Mouse (Mus musculus) telencephalon, adult 2 months (tissue): ENCODE measurements around the gene 4930503B20Rik.

Experiments used
- DNase-seq: peaks from one replicate; pipeline ENCODE4 v3.0.0-alpha.2; 2011; ENCODE audit warnings: low read depth, low spot score

Gene 4930503B20Rik

DNA sequence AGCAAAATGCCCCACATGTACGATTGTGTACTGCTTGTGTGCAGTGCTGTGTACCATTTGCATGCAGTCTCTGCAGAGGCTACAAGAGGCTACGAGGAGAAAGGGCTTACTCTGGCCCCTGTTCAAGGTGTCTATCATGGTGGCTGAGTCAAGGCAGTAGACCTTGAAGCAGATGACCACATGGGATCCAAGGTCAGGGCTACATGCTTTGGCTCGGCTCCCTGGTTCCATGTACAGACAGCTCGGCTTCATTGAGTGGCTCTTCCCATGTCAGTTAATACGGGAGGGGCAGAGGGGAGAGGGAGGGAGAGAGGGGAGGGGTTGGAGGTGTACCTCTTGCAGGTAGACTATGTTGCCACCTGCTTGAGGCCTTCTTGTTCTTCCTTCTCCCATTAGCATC is 1.3 kb upstream of the 4930503B20Rik start:
- DNase-seq: no peak

DNA sequence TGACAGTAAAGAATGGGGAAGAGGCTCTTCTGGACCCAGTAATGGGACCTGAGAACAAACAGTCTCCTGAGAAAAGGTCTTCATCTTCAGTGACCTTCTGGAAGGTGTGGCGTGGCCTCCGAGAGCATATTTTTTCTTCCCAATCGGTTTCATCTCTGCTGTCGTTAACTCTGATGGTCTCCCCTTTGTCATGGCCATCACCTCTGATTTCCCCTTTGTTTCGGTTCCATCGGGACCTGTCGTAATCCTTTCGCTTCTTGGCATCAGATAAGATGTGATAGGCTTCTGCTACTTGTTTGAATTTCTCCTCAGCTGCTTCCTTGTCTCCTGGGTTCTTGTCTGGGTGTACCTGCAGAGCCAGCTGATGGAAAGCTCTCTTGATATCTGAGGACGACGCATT is 401 bp downstream of the 4930503B20Rik start:
- DNase-seq: no peak

DNA sequence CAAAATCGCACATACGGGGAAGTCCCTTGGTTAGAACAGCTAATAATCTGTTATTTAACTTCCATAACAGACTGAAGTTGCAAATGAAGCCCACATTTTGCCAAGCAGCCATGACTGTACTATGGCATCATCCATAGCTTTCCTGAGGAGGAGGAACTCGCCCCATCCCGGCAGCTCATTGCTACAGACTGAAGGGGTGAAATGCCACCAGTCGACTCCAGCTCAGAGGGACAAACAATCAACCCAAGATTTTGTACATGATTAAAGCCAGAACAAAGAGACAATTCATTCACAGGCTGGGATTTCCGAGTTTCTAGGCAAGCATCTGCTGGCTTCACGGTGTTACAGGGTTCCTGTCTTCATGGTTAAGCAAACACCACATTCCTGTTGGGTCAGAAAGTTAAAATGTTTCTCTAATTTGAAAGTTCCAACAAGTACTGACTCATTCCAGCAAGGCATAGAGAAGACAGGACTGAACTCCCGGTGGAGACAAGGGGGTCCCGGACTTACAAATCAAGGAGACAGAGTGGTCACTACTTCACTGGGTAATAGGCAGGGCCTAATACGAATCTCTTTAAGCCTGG is 1.7 kb downstream of the 4930503B20Rik start:
- DNase-seq: no peak

DNA sequence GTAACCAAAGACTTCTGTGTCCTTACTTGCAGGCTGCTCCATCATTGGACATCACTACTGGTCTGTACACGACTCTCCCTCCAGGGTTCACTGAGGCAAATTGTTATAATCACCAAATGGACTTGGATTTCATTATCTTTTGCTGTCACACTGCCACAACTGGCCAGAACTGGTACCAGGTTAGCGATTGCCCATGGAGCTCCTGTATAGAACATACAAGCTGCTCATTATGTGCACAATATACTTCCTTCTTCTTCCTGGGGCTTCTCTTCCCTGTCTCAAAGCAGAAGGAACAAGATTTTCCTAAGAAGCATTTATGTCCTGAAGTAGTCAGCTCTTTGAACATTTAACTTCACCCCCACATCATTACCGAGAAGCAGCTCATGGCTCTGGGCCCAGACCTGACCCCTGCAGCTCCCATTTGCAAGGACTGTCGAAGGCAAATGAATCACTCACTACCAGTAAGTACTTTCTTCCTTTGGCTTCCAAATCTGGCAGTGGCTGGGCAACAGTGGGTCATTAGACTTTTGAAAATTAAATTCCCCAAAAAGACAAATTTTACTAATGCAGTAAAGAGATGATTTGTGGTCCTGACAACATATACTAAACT is 9.2 kb downstream of the 4930503B20Rik start:
- no peak for DNase-seq

DNA sequence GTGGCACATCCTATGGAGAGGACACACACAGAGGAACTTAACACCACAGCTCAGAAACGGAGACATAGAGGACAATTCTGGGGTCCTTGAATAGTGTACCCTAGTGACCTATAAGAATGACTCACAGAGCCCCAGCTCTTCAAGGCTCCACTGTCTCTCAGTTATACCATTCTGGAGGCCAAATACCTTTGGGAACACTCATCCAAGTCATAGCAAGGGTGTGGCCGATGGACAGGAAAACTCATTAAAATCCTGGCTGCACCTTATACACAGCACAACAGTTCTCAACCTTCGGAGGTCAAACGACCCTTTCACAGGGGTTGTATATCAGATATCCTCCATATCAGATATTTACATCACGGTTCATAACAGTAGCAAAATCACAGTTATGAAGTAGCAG is 18.6 kb downstream of the 4930503B20Rik start:
- no peak for DNase-seq

DNA sequence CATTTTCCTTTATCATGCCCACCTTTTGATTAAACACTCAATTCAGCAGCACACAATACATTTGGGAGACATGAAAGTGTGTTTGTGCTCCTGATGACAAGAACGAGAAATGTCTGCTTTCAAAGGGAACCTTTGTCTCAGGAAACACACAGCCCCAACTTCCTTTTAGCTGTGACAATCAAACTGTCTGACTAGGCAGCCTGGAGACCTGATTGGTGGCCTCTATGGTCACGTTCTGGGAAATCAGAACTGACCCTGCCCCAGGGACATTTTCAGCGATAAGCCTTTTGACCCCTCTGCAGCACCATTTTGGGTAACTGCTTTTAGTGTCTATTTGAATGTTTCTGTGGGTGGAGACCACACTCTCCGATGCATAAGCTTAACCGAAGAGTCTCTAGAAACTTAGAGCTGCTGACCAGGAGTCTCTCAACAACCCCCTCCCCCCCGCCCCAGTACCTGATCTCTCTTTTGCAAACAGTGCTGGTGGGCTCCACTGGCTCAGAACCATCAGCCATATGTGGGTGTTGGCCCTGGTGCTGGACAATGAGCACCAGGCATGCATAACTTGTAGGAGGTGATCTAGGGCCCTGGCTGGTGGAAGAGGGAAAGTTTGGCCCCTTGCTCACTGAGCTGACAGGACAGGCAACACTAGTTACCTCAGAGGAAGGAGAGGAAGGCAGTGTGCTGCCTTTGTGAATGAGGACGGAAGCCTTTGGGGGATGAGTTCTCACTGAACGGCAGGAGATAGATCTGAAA is 22.7 kb downstream of the 4930503B20Rik start:
- DNase-seq: no peak

DNA sequence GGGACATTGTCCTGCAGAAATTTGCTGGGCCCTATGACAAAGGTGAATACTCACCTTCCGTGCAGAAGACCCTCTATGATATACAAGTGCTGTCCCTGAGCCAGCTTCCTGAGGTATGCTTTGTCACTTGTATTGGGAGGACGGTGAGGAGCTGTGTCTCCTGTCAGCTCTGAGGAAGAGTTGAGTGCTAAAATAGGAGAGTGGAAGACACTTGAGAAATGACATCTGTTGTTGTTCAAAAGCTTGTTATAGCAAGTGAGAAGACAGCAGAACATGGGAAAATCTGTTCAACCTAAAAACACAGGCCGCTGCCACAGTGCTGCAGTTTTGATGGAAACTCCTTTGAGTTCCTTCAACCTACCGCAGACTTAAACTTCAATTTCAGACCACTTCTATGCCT is 25.4 kb downstream of the 4930503B20Rik start:
- peak; percentile 82 for DNase-seq

DNA sequence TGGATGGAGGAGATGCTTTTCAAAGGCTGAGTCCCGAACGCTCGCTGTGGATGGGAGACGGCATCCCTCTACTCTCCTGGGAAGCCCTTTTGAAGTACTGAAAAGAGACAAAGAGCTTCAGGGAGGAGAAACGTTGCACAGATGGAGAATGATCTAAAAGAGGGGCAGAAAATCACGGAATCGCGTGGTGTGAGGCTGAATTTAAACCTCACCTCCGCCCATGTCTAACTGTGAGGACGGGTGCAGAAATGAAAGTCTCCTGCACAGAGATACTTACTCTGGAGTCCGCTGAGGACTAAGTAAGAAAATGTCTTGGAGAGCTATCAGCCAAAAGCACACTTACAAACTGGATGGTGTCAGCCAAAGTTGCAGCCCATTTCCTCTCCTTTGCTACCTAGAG is 29.2 kb downstream of the 4930503B20Rik start:
- peak; percentile 85 for DNase-seq

DNA sequence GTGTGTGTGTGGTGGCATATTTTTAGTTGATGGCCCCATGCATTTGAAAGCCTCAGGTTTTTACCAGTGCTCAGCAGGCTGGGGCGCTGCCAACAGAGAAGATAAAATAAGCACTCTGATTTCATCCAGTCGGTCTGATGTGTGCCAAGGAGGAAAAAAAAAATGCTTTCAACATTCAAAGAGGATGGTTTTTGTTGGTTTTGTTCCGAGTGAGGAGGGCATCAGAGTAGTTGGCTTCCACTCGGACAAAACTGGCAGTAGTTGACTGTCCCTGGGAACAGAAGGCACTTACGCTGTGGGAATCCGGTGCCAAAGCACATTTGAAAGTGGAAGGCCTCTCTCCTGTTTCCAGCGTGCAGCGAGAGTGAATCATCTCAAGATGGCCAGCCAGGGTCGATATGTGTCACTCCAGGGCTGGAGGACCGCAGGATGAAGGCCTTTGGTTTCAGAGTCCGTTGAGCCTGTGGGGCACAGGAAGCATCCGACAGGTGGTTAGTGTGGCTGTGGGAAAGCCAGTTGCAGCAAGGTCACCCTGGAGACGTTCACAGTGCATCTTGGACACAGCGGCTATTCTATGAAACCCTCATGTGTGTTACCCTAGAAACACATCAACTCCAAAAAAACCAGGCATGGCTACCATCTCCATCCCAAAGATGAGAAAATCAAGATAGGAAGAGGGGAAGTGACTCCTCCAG is 30.4 kb downstream of the 4930503B20Rik start:
- peak; percentile 96 for DNase-seq

DNA sequence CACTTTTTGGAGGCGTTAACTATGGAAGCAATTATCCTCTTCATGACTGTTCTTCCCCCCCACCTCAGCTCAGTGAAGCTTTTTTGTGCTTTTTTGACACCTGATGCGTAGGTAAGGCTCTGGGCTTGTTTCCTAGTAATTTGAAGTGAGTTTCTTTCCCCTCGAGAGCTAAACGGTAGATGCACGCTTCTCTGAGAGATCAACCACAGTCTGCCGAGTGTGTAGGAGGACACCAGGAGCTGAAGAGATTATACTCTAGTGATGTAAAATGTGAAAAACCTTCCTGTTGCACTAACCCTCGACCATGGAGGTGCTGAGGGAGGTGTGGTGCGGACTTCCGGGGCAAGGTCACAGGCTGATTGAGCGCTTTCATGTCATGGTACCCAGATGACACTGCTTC is 31.0 kb downstream of the 4930503B20Rik start:
- DNase-seq: peak; percentile 86

DNA sequence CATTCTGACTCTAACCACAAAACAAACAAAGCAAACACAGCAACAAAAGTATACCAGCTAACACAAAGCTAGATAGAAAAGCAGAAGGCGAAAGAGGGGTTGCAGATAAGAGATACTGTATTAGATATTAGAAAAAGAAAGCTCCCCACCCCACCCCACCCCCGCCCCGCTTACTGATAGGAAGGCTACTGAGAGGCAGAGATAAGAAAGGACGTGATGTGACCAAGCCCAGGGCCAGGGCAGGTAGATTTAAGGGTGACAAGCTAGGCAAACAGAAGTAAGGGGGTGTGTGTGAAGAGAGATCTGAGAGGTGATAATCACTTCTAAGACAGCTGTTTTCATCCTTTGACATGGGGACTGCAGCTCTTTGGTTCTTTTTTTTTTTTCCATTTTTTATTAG is 32.8 kb downstream of the 4930503B20Rik start:
- no peak for DNase-seq

DNA sequence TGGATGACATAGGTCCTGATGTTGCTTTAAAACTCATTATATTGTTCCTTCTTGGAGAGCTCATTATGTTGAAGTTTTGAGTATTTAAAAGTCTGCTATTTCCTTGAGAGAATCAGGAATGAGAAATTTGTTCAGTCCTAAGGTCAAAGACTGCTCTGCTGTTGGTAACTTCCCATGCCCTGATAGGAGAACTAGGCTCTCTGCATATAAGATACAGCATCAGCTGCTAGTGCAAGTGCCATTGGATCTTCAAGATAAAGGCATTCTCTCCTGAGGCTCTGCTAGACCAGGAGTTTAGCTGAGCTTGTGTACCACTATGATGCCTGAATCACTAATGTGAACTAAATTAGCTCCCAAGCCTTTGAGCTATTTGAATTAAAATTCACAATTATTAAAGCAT is 33.2 kb downstream of the 4930503B20Rik start:
- DNase-seq: no peak

DNA sequence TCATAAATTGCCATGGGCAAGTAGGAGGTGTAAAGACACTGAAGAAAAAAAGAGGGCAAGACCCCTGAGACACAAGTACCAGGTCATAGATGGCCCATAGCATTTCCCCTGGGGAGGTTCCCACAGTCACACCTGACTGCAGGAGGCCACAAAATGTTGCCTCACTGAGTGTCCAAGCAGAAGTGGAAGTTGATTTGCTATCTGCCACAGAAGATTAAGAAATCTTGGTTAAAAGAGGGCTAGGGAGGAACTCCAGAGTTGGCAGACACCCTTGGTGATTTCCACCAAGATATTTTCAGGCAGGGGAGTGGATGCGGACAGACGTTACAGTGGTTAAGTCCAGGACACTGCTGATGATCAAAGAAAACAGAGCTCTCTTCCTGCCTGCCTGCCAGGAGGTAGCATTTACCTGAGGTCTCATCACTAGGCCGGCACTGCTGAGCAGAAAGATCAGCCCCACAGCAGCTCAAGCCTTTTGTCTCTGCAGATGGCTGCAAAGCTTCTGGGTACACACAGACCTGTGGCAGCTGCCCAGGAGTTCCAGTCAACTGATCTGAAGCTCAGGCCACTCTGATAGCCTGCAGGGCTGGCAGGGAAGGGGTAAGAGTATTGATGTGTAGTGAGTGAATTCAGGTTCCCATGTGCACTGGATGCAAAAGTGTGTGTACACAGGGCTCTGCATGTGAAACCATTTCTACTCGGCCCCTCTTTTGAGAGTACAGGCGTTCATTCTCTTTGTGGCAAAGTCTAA is 34.4 kb downstream of the 4930503B20Rik start:
- no peak for DNase-seq

DNA sequence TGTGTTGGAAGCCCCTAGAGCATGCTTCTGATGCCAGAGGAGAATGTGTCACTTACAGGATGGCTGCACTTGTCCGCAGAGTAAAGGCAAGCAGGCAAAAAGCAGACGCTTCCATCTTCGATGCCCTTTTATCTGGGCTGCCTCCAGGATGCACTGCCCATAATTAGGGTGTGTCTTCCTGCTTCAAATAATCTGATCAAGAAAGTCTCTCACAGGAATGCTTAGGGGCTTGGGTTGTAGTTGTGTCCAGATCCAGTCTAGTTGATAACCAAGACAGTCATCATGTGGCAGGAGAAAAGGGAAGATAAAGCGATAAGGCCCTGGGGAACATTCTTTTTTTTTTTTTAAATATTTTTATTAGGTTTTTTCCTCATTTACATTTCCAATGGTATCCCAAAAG is 35.6 kb downstream of the 4930503B20Rik start, which contains the start of gene Dnase2b:
TSS of gene Dnase2b (minus strand) at position 101 of the 400 bp plus-strand sequence.
- DNase-seq: no peak

DNA sequence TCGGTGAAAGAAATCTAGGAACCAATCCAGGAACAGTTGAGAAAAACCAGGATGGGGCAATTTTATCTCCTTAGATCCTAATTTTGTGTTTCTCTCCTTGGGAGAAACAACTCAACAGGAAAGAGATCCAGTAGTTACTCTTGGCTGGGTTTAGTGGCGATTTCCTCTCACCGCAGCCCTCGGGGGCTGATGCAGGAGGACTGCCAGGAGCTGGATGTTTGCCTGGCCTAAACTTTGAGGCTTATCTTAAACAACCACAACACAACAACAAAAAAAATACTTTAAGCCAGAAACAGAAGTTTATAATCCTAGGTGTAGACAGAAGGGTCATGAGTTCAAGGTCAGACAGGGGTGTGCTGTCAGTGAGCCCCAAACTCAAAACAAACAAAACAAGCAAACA is 39.3 kb downstream of the 4930503B20Rik start:
- DNase-seq: no peak

DNA sequence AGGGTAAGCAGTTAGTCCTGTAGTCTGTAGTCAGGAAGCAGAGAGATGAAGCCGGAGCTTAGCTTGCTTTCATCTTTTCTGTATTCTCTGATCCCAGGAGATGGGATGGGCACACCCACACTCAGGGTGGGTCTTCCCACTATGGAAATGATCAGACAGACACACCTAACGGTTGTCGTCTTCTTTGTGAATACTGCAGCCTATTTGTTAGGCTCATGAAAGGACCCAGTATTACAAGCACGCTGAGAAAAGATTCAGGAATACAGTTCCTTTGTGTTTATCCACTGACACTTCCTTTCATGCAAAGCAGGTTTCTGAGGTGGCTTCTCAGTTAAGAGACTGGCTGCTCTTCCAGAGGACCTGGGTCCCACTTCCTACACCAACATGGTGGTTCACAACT is 39.9 kb downstream of the 4930503B20Rik start:
- DNase-seq: no peak

DNA sequence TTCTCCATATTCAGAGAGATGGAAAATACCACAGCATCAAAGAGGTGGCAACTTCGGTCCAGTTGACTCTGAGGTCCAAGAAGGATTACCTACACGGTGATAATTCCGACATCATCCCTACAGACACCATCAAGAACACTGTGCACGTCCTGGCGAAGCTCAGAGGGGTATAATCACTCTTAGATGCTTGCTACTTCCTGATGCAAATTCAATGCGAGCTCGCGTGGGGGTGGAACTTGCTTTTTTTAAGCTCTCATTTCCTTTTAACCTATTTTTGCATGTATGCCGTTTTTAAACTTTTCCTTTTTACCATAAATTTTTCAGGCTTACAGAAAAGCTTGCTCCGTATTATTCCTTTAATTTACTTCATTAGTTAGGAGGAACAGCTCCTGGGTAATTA is 40.8 kb downstream of the 4930503B20Rik start:
- DNase-seq: peak; percentile 74

DNA sequence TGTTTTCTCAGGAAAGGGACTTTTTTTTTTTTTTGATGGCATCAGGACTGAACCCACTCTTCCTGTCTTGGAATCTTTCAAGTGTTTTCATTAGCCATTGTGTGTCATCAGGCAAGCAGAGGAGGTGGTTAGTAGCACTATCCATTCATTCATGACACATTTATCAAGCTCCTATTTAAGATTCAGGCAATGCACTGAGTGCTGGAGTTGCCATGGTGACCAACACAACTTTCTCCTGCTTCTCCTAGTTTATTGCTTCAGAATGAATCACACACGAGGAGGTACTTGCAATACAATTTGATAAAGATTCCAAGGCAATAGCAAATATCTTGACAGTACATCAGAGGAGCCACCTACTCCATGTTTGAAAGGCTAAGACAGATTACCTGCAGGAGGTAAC is 43.7 kb downstream of the 4930503B20Rik start:
- DNase-seq: peak; percentile 91

DNA sequence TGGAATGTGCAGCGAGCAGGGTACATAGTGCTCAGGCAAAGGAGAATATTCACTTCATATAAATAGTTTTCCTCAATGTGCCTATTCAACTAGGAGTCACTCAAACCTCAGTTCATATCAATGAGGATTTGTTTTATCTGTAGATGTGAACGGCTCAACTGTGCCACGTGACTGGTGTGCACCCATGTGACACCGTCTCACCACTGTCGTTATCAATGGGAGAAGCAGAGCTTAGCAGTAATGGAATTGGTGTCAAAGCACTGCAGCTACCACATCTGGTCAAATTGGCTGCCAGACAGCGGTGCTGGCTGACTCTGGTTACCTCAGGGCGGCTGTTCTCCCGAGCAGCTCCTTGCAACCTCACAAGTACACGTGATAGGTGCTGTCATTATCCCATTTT is 46.5 kb downstream of the 4930503B20Rik start:
- no peak for DNase-seq

DNA sequence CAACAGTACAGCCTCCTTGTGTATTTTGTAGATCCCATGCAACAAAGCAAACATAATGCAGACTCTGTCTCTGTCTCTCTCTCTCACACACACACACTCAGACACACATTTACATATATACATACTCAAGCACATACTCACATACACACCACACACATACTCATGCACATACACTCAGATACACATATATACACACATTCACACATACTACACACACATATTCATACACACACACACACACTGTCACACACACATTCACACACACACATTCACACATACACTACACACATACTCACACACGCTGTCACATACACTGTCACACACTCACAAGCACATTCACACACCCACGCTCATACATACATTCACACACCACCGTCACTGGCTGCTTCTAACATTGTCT is 48.6 kb downstream of the 4930503B20Rik start:
- no peak for DNase-seq

DNA sequence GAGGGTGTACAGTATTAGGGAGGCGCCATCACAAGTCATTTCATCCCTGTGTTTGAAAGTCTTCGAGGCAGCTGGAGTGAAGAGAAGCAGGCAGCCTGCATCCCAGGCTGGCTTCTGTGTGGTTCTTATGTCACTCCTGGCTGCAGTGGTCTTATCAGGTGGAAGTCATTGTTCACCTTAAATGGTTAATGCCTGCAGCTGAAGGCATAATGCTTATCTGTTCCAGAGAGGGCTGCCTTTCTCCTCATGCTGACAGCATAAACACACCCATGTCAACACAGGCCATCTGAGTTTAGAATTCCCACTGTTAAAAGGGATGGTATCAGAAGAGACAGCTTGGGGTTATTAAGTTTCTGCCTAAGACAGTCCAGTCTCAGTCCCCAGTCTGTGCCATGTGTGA is 49.9 kb downstream of the 4930503B20Rik start:
- DNase-seq: no peak
